Mouse (Mus musculus): Measurements from ENCODE around the gene Parp4. TPM values are rescaled to one million over a fixed set of nuclear protein-coding genes. Genes with fewer than 3 reads are reported as not detected.
A peak's percentile ranks its signal among the peaks of the same experiment; 100 is the strongest.

The Parp4 gene
- polyA plus RNA-seq (2016; fragmentation: Nextera tagmentation; extraction: Ambion mirVana): 1.7 and 2.8 TPM in 2 replicates

- peak within 1 kb of the TSS; percentile 61 for H3K27ac ChIP-seq
- under 1% methylated on average over 24 of the region's 24 CpGs for WGBS (ENCODE audit: insufficient replicate concordance)
Observed at GRCm38 (mm10) chr14:56575416-56575815, at the start of gene Parp4, which contains the start of gene Cenpj. TSS of gene Parp4 (plus strand) at chr14:56575619. TSS of gene Cenpj (minus strand) at chr14:56575425.

GRCm38 (mm10) chr14:56530788-56531187, 44.6 kb upstream of the Parp4 start:
- WGBS (ENCODE audit: insufficient replicate concordance): 75% methylated on average over 2 of the region's 2 CpGs
- peaks cover 57% of the 10 kb centered on the region for H3K36me3 ChIP-seq

More at GRCm38 (mm10) chr14:56575416-56575815, at the start of gene Parp4, which contains the start of gene Cenpj:
- ATAC-seq: peak; percentile 86
- peak within 1 kb of the TSS; percentile 87 for H3K4me2 ChIP-seq
- H3K27me3 ChIP-seq (replicated peaks): no peaks in the 10 kb centered on the region
- H3K9me3 ChIP-seq (replicated peaks): no peaks in the 10 kb centered on the region
- no peaks in the 10 kb centered on the region for H3K36me3 ChIP-seq
- H3K4me1 ChIP-seq: peaks cover 32% of the 10 kb centered on the region
- peak within 1 kb of the TSS; percentile 75 for H3K9ac ChIP-seq
- H3K4me3 ChIP-seq: peak within 1 kb of the TSS; percentile 72

GRCm38 (mm10) chr14:56544946-56545345, 30.5 kb upstream of the Parp4 start:
- no peak overlapping the region for H3K4me2 ChIP-seq
- WGBS (ENCODE audit: insufficient replicate concordance): 74% methylated on average over 1 of the region's 1 CpGs
- no peaks in the 10 kb centered on the region for H3K27me3 ChIP-seq (replicated peaks)
- H3K9me3 ChIP-seq (replicated peaks): no peaks in the 10 kb centered on the region
- no peaks in the 10 kb centered on the region for H3K4me1 ChIP-seq
- peaks cover 25% of the 10 kb centered on the region for H3K36me3 ChIP-seq
- no peak overlapping the region for H3K4me3 ChIP-seq
- H3K9ac ChIP-seq: no peak overlapping the region
- no peak for ATAC-seq
- H3K27ac ChIP-seq: no peak overlapping the region

More at GRCm38 (mm10) chr14:56530788-56531187, 44.6 kb upstream of the Parp4 start:
- Histone ChIP-seq H3K9ac (no peak overlapping the region), H3K27me3 (replicated peaks) (no peaks in the 10 kb centered on the region), H3K4me1 (no peaks in the 10 kb centered on the region), H3K9me3 (replicated peaks) (no peaks in the 10 kb centered on the region), H3K4me2 (no peak overlapping the region), H3K27ac (no peak overlapping the region), H3K4me3 (no peak overlapping the region)
- ATAC-seq: no peak

GRCm38 (mm10) chr14:56545491-56545890, 29.9 kb upstream of the Parp4 start:
- peaks cover 29% of the 10 kb centered on the region for H3K36me3 ChIP-seq
- no peak overlapping the region for H3K27ac ChIP-seq
- no peaks in the 10 kb centered on the region for H3K27me3 ChIP-seq (replicated peaks)
- 85% methylated on average over 4 of the region's 4 CpGs for WGBS (ENCODE audit: insufficient replicate concordance)
- no peak overlapping the region for H3K9ac ChIP-seq
- H3K4me1 ChIP-seq: no peaks in the 10 kb centered on the region
- ATAC-seq: no peak
- no peaks in the 10 kb centered on the region for H3K9me3 ChIP-seq (replicated peaks)
- H3K4me3 ChIP-seq: no peak overlapping the region
- no peak overlapping the region for H3K4me2 ChIP-seq

- ATAC-seq: no peak
- peaks cover 63% of the 10 kb centered on the region for H3K36me3 ChIP-seq
- H3K9ac ChIP-seq: no peak overlapping the region
- H3K4me1 ChIP-seq: no peaks in the 10 kb centered on the region
- no peaks in the 10 kb centered on the region for H3K9me3 ChIP-seq (replicated peaks)
- no peak overlapping the region for H3K4me2 ChIP-seq
- H3K27me3 ChIP-seq (replicated peaks): no peaks in the 10 kb centered on the region
- H3K27ac ChIP-seq: no peak overlapping the region
- 81% methylated on average over 4 of the region's 4 CpGs for WGBS (ENCODE audit: insufficient replicate concordance)
- H3K4me3 ChIP-seq: no peak overlapping the region
Observed at GRCm38 (mm10) chr14:56550960-56551359, 24.5 kb upstream of the Parp4 start.

- ATAC-seq: no peak
- H3K36me3 ChIP-seq: peaks cover 72% of the 10 kb centered on the region
- H3K4me2 ChIP-seq: no peak overlapping the region
- H3K27me3 ChIP-seq (replicated peaks): no peaks in the 10 kb centered on the region
- H3K4me3 ChIP-seq: no peak overlapping the region
- no peak overlapping the region for H3K27ac ChIP-seq
- H3K9me3 ChIP-seq (replicated peaks): no peaks in the 10 kb centered on the region
- no peak overlapping the region for H3K9ac ChIP-seq
- 75% methylated on average over 6 of the region's 6 CpGs for WGBS (ENCODE audit: insufficient replicate concordance)
- H3K4me1 ChIP-seq: no peaks in the 10 kb centered on the region
Observed at GRCm38 (mm10) chr14:56552924-56553323, 22.5 kb upstream of the Parp4 start.

GRCm38 (mm10) chr14:56553331-56553730, 22.1 kb upstream of the Parp4 start:
- H3K4me2 ChIP-seq: no peak overlapping the region
- H3K27me3 ChIP-seq (replicated peaks): no peaks in the 10 kb centered on the region
- H3K36me3 ChIP-seq: peaks cover 73% of the 10 kb centered on the region
- H3K4me3 ChIP-seq: no peak overlapping the region
- no peaks in the 10 kb centered on the region for H3K9me3 ChIP-seq (replicated peaks)
- 82% methylated on average over 7 of the region's 7 CpGs for WGBS (ENCODE audit: insufficient replicate concordance)
- H3K27ac ChIP-seq: no peak overlapping the region
- H3K4me1 ChIP-seq: no peaks in the 10 kb centered on the region
- H3K9ac ChIP-seq: no peak overlapping the region
- no peak for ATAC-seq

- Histone ChIP-seq H3K9ac (no peak overlapping the region), H3K27me3 (replicated peaks) (no peaks in the 10 kb centered on the region), H3K9me3 (replicated peaks) (no peaks in the 10 kb centered on the region), H3K36me3 (peaks cover 72% of the 10 kb centered on the region), H3K4me2 (no peak overlapping the region), H3K4me3 (no peak overlapping the region), H3K4me1 (no peaks in the 10 kb centered on the region), H3K27ac (no peak overlapping the region)
- ATAC-seq: no peak
- 86% methylated on average over 2 of the region's 2 CpGs for WGBS (ENCODE audit: insufficient replicate concordance)
Observed at GRCm38 (mm10) chr14:56554716-56555115, 20.7 kb upstream of the Parp4 start.

- ATAC-seq: no peak
- whole genome bisulfite sequencing (ENCODE audit: insufficient replicate concordance): 87% methylated on average over 3 of the region's 3 CpGs
Observed at GRCm38 (mm10) chr14:56559134-56559533, 16.3 kb upstream of the Parp4 start.

GRCm38 (mm10) chr14:56567476-56567875, 7.9 kb upstream of the Parp4 start:
- Histone ChIP-seq H3K9me3 (replicated peaks) (no peaks in the 10 kb centered on the region), H3K4me3 (no peak overlapping the region), H3K27ac (peak overlapping the region; percentile 22; the same call in 1 of the 2 replicates), H3K9ac (no peak overlapping the region), H3K36me3 (peaks cover 25% of the 10 kb centered on the region), H3K4me2 (no peak overlapping the region), H3K4me1 (peaks cover 44% of the 10 kb centered on the region), H3K27me3 (replicated peaks) (no peaks in the 10 kb centered on the region)
- ATAC-seq: no peak
- WGBS (ENCODE audit: insufficient replicate concordance): 44% methylated on average over 7 of the region's 7 CpGs

More at GRCm38 (mm10) chr14:56559134-56559533, 16.3 kb upstream of the Parp4 start:
- no peak overlapping the region for H3K4me2 ChIP-seq
- H3K4me1 ChIP-seq: no peaks in the 10 kb centered on the region
- H3K9ac ChIP-seq: no peak overlapping the region
- H3K4me3 ChIP-seq: no peak overlapping the region
- H3K9me3 ChIP-seq (replicated peaks): no peaks in the 10 kb centered on the region
- H3K36me3 ChIP-seq: peaks cover 52% of the 10 kb centered on the region
- no peak overlapping the region for H3K27ac ChIP-seq
- H3K27me3 ChIP-seq (replicated peaks): no peaks in the 10 kb centered on the region

- no peak overlapping the region for H3K4me3 ChIP-seq
- WGBS (ENCODE audit: insufficient replicate concordance): 73% methylated on average over 4 of the region's 4 CpGs
- H3K36me3 ChIP-seq: peaks cover 11% of the 10 kb centered on the region
Observed at GRCm38 (mm10) chr14:56569041-56569440, 6.4 kb upstream of the Parp4 start.

GRCm38 (mm10) chr14:56571310-56572093, 3.9 kb upstream of the Parp4 start:
- ATAC-seq: peak; percentile 96
- Histone ChIP-seq H3K4me1 (peaks cover 64% of the 10 kb centered on the region), H3K27me3 (replicated peaks) (no peaks in the 10 kb centered on the region), H3K4me2 (peak overlapping the region; percentile 80), H3K27ac (peak overlapping the region; percentile 96), H3K36me3 (0 out of 2 replicates have a peak, but pooled peaks cover 1% of the 10 kb centered on the region), H3K4me3 (peak overlapping the region; percentile 82), H3K9me3 (replicated peaks) (no peaks in the 10 kb centered on the region), H3K9ac (peak overlapping the region; percentile 86)
- WGBS (ENCODE audit: insufficient replicate concordance): under 1% methylated on average over 59 of the region's 59 CpGs

More at GRCm38 (mm10) chr14:56569041-56569440, 6.4 kb upstream of the Parp4 start:
- Histone ChIP-seq H3K27ac (no peak overlapping the region), H3K9me3 (replicated peaks) (no peaks in the 10 kb centered on the region), H3K4me2 (no peak overlapping the region), H3K4me1 (peaks cover 46% of the 10 kb centered on the region), H3K9ac (no peak overlapping the region), H3K27me3 (replicated peaks) (no peaks in the 10 kb centered on the region)
- no peak for ATAC-seq
